Mouse (Mus musculus): ENCODE measurements around the gene Fem1a.
A peak's percentile ranks its signal among the peaks of the same experiment; 100 is the strongest.

Gene Fem1a

GRCm38 (mm10) chr17:56256239-56256881 lies at the start of gene Fem1a:
Fem1a (plus strand) TSS chr17:56256810.
- peak; percentile 82 to 92 for DNase-seq (ENCODE audit: low spot score in 2 of 2)

- no peak for DNase-seq (ENCODE audit: low spot score in 2 of 2)
These were observed 49.5 kb upstream of the Fem1a start for GRCm38 (mm10) chr17:56206986-56207674.

- DNase-seq (ENCODE audit: low spot score in 2 of 2), result no peak
These were observed 48.6 kb upstream of the Fem1a start for GRCm38 (mm10) chr17:56207963-56208530.

- DNase-seq (ENCODE audit: low spot score in 2 of 2), result no peak
These were observed 47.8 kb upstream of the Fem1a start for GRCm38 (mm10) chr17:56208821-56209220.

- no peak for DNase-seq (ENCODE audit: low spot score in 2 of 2)
These were observed 45.5 kb upstream of the Fem1a start for GRCm38 (mm10) chr17:56211090-56211489.

- DNase-seq (ENCODE audit: low spot score in 2 of 2), result no peak
These were observed 43.9 kb upstream of the Fem1a start for GRCm38 (mm10) chr17:56212676-56213075.

GRCm38 (mm10) chr17:56214229-56214628 lies 42.4 kb upstream of the Fem1a start:
- DNase-seq (ENCODE audit: low spot score in 2 of 2), result no peak

- no peak for DNase-seq (ENCODE audit: low spot score in 2 of 2)
These were observed 38.9 kb upstream of the Fem1a start for GRCm38 (mm10) chr17:56217670-56218069.

GRCm38 (mm10) chr17:56218377-56219191 lies 38.0 kb upstream of the Fem1a start, which contains the start of gene Dpp9:
Dpp9 (minus strand) TSS chr17:56218905.
- peak; percentile 73 to 90 for DNase-seq (ENCODE audit: low spot score in 2 of 2)

- DNase-seq (ENCODE audit: low spot score in 2 of 2), result no peak
These were observed 37.4 kb upstream of the Fem1a start for GRCm38 (mm10) chr17:56219251-56219650.

- peak in 1 of 2 experiments; percentile 76 for DNase-seq (ENCODE audit: low spot score in 2 of 2)
These were observed 36.8 kb upstream of the Fem1a start for GRCm38 (mm10) chr17:56219805-56220204.

GRCm38 (mm10) chr17:56224916-56225315 lies 31.7 kb upstream of the Fem1a start:
- no peak for DNase-seq (ENCODE audit: low spot score in 2 of 2)

GRCm38 (mm10) chr17:56226566-56226965 lies 30.0 kb upstream of the Fem1a start:
- DNase-seq (ENCODE audit: low spot score in 2 of 2), result no peak

GRCm38 (mm10) chr17:56229943-56230342 lies 26.7 kb upstream of the Fem1a start:
- no peak for DNase-seq (ENCODE audit: low spot score in 2 of 2)

- no peak for DNase-seq (ENCODE audit: low spot score in 2 of 2)
These were observed 23.2 kb upstream of the Fem1a start for GRCm38 (mm10) chr17:56233389-56233788.

- DNase-seq (ENCODE audit: low spot score in 2 of 2), result no peak
These were observed 22.7 kb upstream of the Fem1a start for GRCm38 (mm10) chr17:56233818-56234469.

GRCm38 (mm10) chr17:56241541-56242401 lies 14.8 kb upstream of the Fem1a start:
- DNase-seq (ENCODE audit: low spot score in 2 of 2), result peak; percentile 78 to 85

- DNase-seq (ENCODE audit: low spot score in 2 of 2), result no peak
These were observed 11.0 kb upstream of the Fem1a start for GRCm38 (mm10) chr17:56245608-56246007.

GRCm38 (mm10) chr17:56251136-56251829 lies 5.3 kb upstream of the Fem1a start:
- peak; percentile 46 to 61 for DNase-seq (ENCODE audit: low spot score in 2 of 2)

- DNase-seq (ENCODE audit: low spot score in 2 of 2), result no peak
These were observed 1.9 kb upstream of the Fem1a start for GRCm38 (mm10) chr17:56254695-56255094.
